Mouse (Mus musculus): ENCODE measurements around the gene Vpreb3.

- TF ChIP-seq CTCF (IDR thresholded peaks at IDR 0.05; ENCODE audit: low read depth) (no peak), EP300 (IDR thresholded peaks at IDR 0.05; ENCODE audit: low read depth) (no peak)
Measured at GRCm38 (mm10) chr10:75932081-75932678, 10.7 kb upstream of the Vpreb3 start.

Data from liver, postnatal 0 days (tissue).